Mouse (Mus musculus): ENCODE results near the gene Bcl2l1. TPM values are rescaled to one million over a fixed set of nuclear protein-coding genes. Genes with fewer than 3 reads are reported as not detected.

Bcl2l1 gene
- polyA plus RNA-seq (2015; fragmentation: Nextera tagmentation; extraction: Ambion mirVana) = 186 and 194 TPM in 2 replicates

DNA sequence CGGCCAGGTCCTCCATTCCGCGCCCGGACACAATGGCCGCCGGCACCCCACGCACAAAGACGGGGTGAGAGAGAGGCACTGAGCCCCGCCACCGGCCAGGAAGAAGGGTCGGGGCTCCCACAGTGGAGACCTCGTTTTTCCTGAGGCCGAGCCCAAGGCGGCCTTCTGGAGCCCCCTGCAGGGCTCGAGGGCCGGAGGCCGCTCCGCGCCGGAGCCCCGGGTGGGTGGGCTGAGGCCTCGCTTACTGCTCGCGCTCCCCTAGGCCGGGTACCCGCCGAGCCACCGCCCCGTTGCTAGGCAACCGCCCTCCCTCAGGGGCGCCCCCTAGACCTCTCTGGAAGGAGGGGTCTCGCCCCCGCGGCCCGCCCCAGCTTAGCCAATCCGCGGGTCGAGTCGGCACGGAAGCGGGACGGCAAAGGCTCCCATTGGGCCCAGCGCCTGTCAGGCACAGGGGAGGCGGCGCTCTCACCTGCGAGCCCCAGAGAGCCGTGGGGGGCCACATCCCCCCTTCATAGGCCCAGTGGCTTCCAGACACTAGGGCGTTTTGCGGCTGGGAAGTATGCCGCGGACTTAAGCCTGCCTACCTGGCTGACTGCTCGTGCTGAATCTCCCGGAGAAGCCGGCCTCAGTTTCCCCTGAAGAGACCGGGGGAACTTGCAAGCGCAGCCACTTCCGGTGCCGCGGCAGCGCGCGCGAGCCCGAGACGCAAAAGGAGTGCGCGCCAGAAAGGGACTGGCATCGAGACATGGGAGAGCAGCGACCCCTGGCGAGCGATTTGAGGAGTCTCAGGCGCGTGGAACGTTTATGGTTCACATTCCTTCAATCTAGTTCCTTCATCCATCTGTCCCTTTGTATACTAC is at the start of gene Bcl2l1:
Gene Bcl2l1 (minus strand): TSS at position 710 of the 860 bp plus-strand sequence.
- Histone ChIP-seq H3K9ac (ENCODE audit: low read depth, low read length) (peak within 1 kb of the TSS; percentile 88), H3K27ac (ENCODE audit: low read length) (peak within 1 kb of the TSS; percentile 97), H3K4me3 (ENCODE audit: low read depth, low read length) (peak within 1 kb of the TSS; percentile 74), H3K4me2 (ENCODE audit: low read length) (peak within 1 kb of the TSS; percentile 86), H3K9me3 (replicated peaks; ENCODE audit: control insufficient read depth, low read length, poor library complexity, severe bottlenecking) (no peaks in the 10 kb centered on the region), H3K36me3 (ENCODE audit: control insufficient read depth, insufficient read depth, low read length) (no peaks in the 10 kb centered on the region), H3K27me3 (ENCODE audit: control insufficient read depth, insufficient read depth, low read depth, low read length) (no peaks in the 10 kb centered on the region), H3K4me1 (ENCODE audit: control insufficient read depth, insufficient read depth, low read length) (peaks cover 35% of the 10 kb centered on the region)
- under 1% methylated on average over 70 of the region's 74 CpGs for WGBS
- peak; percentile 98 for ATAC-seq

DNA sequence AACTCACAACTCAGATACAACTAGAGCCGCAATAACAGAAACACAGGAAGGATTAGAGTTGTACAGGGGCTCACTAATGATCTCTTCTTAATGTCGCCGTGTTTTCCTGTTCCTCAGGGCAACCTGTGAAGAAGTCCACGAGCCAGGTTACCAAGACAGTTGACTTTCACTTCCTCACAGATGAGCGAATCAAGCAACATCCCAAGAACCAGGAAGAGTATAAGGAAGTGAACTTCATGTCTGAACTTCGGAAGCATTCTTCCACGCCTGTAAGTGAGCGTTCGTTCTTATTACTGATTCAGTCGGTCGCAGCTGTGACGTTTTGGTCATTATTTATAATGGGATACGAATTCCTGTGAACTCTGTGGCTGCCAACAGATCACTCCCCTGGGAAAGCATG is 49.4 kb upstream of the Bcl2l1 start:
- H3K4me2 ChIP-seq (ENCODE audit: low read length) = no peak overlapping the region
- H3K9me3 ChIP-seq (replicated peaks; ENCODE audit: control insufficient read depth, low read length, poor library complexity, severe bottlenecking) = no peaks in the 10 kb centered on the region
- H3K36me3 ChIP-seq (ENCODE audit: control insufficient read depth, insufficient read depth, low read length) = no peaks in the 10 kb centered on the region
- no peak for ATAC-seq
- H3K27ac ChIP-seq (ENCODE audit: low read length) = no peak overlapping the region
- H3K9ac ChIP-seq (ENCODE audit: low read depth, low read length) = no peak overlapping the region
- H3K4me3 ChIP-seq (ENCODE audit: low read depth, low read length) = no peak overlapping the region
- H3K4me1 ChIP-seq (ENCODE audit: control insufficient read depth, insufficient read depth, low read length) = no peaks in the 10 kb centered on the region
- WGBS = 94% methylated on average over 13 of the region's 13 CpGs
- no peaks in the 10 kb centered on the region for H3K27me3 ChIP-seq (ENCODE audit: control insufficient read depth, insufficient read depth, low read depth, low read length)

- H3K27ac ChIP-seq (ENCODE audit: low read length) = no peak overlapping the region
- H3K9ac ChIP-seq (ENCODE audit: low read depth, low read length) = no peak overlapping the region
- H3K27me3 ChIP-seq (ENCODE audit: control insufficient read depth, insufficient read depth, low read depth, low read length) = no peaks in the 10 kb centered on the region
- no peaks in the 10 kb centered on the region for H3K36me3 ChIP-seq (ENCODE audit: control insufficient read depth, insufficient read depth, low read length)
- 91% methylated on average over 3 of the region's 3 CpGs for WGBS
- ATAC-seq = no peak
- H3K9me3 ChIP-seq (replicated peaks; ENCODE audit: control insufficient read depth, low read length, poor library complexity, severe bottlenecking) = no peaks in the 10 kb centered on the region
- no peaks in the 10 kb centered on the region for H3K4me1 ChIP-seq (ENCODE audit: control insufficient read depth, insufficient read depth, low read length)
- no peak overlapping the region for H3K4me3 ChIP-seq (ENCODE audit: low read depth, low read length)
- H3K4me2 ChIP-seq (ENCODE audit: low read length) = no peak overlapping the region
Measured at GRCm38 (mm10) chr2:152878239-152878638, 46.7 kb upstream of the Bcl2l1 start.

DNA sequence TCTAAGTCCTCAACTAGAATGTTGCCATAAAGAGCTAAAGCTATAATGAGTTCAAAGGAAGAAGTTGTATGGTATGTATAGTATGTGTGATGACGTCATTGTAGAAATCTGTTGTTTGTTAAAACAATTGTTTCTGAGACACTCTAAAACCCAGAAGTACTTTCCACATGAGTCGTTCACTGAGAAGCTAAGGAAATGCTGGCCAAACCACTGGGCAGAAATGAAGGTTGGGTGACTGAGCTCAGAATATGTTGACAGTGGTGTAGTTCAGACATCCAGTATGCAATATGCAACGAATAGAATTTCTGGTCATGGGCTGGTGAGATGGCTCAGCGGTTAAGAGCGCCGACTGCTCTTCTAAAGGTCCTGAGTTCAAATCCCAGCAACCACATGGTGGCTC is 31.8 kb upstream of the Bcl2l1 start:
- Histone ChIP-seq H3K4me3 (ENCODE audit: low read depth, low read length) (no peak overlapping the region), H3K27me3 (ENCODE audit: control insufficient read depth, insufficient read depth, low read depth, low read length) (no peaks in the 10 kb centered on the region), H3K36me3 (ENCODE audit: control insufficient read depth, insufficient read depth, low read length) (no peaks in the 10 kb centered on the region), H3K9me3 (replicated peaks; ENCODE audit: control insufficient read depth, low read length, poor library complexity, severe bottlenecking) (no peaks in the 10 kb centered on the region), H3K9ac (ENCODE audit: low read depth, low read length) (no peak overlapping the region), H3K27ac (ENCODE audit: low read length) (no peak overlapping the region), H3K4me1 (ENCODE audit: control insufficient read depth, insufficient read depth, low read length) (no peaks in the 10 kb centered on the region), H3K4me2 (ENCODE audit: low read length) (no peak overlapping the region)
- no peak for ATAC-seq
- 95% methylated on average over 6 of the region's 6 CpGs for WGBS

DNA sequence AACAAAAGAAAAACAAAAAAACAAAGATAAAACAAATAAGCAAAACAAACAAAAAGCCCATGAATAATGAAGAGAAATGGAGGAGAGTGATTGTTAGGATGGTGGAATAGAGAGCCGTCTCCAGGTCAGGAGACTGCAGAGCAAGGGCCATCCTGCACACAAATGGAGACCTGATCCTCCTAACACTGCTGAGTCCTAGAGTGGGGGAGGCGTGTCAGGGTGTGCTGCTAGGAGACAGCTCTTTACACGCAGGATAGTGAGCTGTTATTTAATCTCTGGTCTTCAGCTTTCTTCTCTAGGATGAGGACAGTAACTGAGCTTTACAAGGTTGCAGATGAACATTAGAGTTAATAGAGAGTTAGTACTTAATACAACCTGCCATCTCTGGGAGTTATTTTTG is 31.1 kb upstream of the Bcl2l1 start:
- Histone ChIP-seq H3K9ac (ENCODE audit: low read depth, low read length) (no peak overlapping the region), H3K36me3 (ENCODE audit: control insufficient read depth, insufficient read depth, low read length) (no peaks in the 10 kb centered on the region), H3K27ac (ENCODE audit: low read length) (no peak overlapping the region), H3K4me1 (ENCODE audit: control insufficient read depth, insufficient read depth, low read length) (no peaks in the 10 kb centered on the region), H3K4me2 (ENCODE audit: low read length) (no peak overlapping the region), H3K27me3 (ENCODE audit: control insufficient read depth, insufficient read depth, low read depth, low read length) (no peaks in the 10 kb centered on the region), H3K9me3 (replicated peaks; ENCODE audit: control insufficient read depth, low read length, poor library complexity, severe bottlenecking) (no peaks in the 10 kb centered on the region), H3K4me3 (ENCODE audit: low read depth, low read length) (no peak overlapping the region)
- ATAC-seq = no peak
- 66% methylated on average over 3 of the region's 3 CpGs for WGBS

DNA sequence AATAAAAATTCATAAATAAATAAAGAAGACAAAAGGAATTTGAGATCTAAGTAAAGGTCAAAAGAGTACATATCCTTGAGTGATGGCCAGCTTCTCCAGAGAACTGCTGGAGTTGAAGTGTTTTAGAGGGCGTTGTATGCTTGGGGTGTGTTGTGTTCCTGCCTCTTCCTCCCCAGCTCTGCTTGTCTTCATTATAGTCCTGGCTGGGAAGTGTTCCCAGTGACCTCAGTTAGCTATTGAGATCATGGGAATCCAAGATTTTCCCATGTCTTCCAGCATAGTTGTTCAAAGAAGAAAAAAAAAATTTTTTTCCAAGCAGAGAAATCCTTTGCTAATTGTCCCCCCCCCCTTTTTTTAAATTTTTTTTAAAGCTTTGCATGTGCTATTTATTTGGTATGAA is 30.4 kb upstream of the Bcl2l1 start:
- 100% methylated on average over 1 of the region's 1 CpGs for WGBS
- no peaks in the 10 kb centered on the region for H3K9me3 ChIP-seq (replicated peaks; ENCODE audit: control insufficient read depth, low read length, poor library complexity, severe bottlenecking)

DNA sequence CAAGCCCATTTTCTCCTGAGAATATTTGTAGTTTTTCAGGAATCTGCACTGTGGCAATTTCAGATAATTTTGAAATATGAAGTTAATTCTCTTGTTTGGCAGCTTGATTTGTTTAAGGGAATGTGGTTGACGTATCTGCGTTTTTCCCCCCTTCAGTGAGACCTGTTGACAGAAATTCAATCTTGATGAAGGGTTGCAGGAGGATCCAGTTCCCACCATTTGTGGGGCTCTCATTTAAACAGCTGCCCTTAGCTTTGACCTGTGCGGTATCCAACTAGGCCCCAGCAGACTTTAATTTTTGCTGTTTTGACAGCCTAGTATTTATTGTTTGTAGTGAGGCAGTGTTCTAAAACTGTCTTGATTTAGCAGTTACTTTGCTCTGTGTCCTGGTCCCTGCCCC is 28.0 kb upstream of the Bcl2l1 start:
- 88% methylated on average over 3 of the region's 3 CpGs for WGBS
- Histone ChIP-seq H3K36me3 (ENCODE audit: control insufficient read depth, insufficient read depth, low read length) (no peaks in the 10 kb centered on the region), H3K27me3 (ENCODE audit: control insufficient read depth, insufficient read depth, low read depth, low read length) (no peaks in the 10 kb centered on the region)

More for the DNA sequence above, 30.4 kb upstream of the Bcl2l1 start:
- H3K4me2 ChIP-seq (ENCODE audit: low read length) = no peak overlapping the region
- no peaks in the 10 kb centered on the region for H3K4me1 ChIP-seq (ENCODE audit: control insufficient read depth, insufficient read depth, low read length)
- no peaks in the 10 kb centered on the region for H3K36me3 ChIP-seq (ENCODE audit: control insufficient read depth, insufficient read depth, low read length)
- H3K27me3 ChIP-seq (ENCODE audit: control insufficient read depth, insufficient read depth, low read depth, low read length) = no peaks in the 10 kb centered on the region
- H3K27ac ChIP-seq (ENCODE audit: low read length) = no peak overlapping the region
- no peak overlapping the region for H3K9ac ChIP-seq (ENCODE audit: low read depth, low read length)
- no peak overlapping the region for H3K4me3 ChIP-seq (ENCODE audit: low read depth, low read length)
- ATAC-seq = no peak

DNA sequence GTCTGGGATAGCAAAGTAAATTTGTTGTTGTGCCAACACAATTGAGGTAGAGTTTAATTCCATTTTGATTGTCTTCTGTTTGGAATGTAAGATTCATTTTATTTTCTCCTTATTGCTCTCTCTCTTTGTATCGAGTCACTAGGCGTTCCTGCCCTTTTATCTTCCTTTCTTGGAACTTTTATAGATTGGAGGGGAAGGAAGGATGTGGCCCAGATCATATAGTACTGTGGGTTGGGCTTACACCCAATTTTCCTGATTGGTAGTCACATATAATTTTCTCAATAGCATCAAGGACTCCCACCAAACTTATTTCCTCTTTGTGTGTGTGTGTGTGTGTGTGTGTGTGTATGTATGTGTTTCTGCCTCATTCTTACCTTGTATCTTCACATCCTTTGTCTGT is 16.9 kb upstream of the Bcl2l1 start:
- peaks cover 2% of the 10 kb centered on the region; the same call in 1 of the 2 replicates for H3K4me1 ChIP-seq (ENCODE audit: control insufficient read depth, insufficient read depth, low read length)
- H3K27me3 ChIP-seq (ENCODE audit: control insufficient read depth, insufficient read depth, low read depth, low read length) = no peaks in the 10 kb centered on the region
- whole genome bisulfite sequencing = 17% methylated on average over 2 of the region's 2 CpGs
- H3K36me3 ChIP-seq (ENCODE audit: control insufficient read depth, insufficient read depth, low read length) = no peaks in the 10 kb centered on the region
- H3K9me3 ChIP-seq (replicated peaks; ENCODE audit: control insufficient read depth, low read length, poor library complexity, severe bottlenecking) = no peaks in the 10 kb centered on the region
- ATAC-seq = no peak
- peak overlapping the region; percentile 81 for H3K4me2 ChIP-seq (ENCODE audit: low read length)
- peak overlapping the region; percentile 57 for H3K4me3 ChIP-seq (ENCODE audit: low read depth, low read length)
- no peak overlapping the region for H3K27ac ChIP-seq (ENCODE audit: low read length)
- H3K9ac ChIP-seq (ENCODE audit: low read depth, low read length) = 0 out of 2 replicates have a peak overlapping the region, but pooled peaks have one; percentile 47

More for the DNA sequence above, 28.0 kb upstream of the Bcl2l1 start:
- no peak for ATAC-seq
- no peak overlapping the region for H3K4me2 ChIP-seq (ENCODE audit: low read length)
- H3K9ac ChIP-seq (ENCODE audit: low read depth, low read length) = no peak overlapping the region
- no peaks in the 10 kb centered on the region for H3K4me1 ChIP-seq (ENCODE audit: control insufficient read depth, insufficient read depth, low read length)
- no peak overlapping the region for H3K4me3 ChIP-seq (ENCODE audit: low read depth, low read length)
- no peaks in the 10 kb centered on the region for H3K9me3 ChIP-seq (replicated peaks; ENCODE audit: control insufficient read depth, low read length, poor library complexity, severe bottlenecking)
- H3K27ac ChIP-seq (ENCODE audit: low read length) = no peak overlapping the region

DNA sequence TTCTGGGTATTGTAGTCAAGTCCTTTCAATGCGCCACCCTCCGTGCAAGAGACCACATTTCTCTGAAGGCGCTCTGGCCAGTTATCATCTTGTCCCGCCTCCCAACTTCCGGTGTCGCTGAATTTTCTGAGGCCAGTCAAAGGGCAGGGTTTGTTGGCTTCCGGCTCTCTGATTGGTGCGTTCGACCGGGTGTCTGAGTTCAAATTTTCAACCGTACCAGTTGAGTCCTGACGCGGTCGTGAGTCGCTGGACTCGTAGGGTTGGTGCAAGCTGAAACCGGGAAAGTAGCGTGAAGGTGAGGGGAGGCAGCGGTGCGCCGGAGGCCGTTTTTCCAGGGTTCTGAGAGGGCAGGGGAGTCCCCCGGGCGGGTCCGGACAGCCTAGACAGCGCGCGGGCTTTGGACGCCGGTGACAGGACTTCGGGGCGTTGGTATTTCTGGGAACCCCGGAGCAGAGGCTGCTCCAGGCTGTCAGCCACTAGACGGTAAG is 16.3 kb upstream of the Bcl2l1 start, which contains the start of gene Tpx2:
Gene Tpx2 (plus strand): TSS at position 150 of the 488 bp plus-strand sequence.
- H3K9me3 ChIP-seq (replicated peaks; ENCODE audit: control insufficient read depth, low read length, poor library complexity, severe bottlenecking) = no peaks in the 10 kb centered on the region
- no peak within 1 kb of the TSS for H3K27ac ChIP-seq (ENCODE audit: low read length)
- peak within 1 kb of the TSS; percentile 47; the same call in 1 of the 2 replicates for H3K9ac ChIP-seq (ENCODE audit: low read depth, low read length)
- ATAC-seq = peak; percentile 99
- H3K4me2 ChIP-seq (ENCODE audit: low read length) = peak within 1 kb of the TSS; percentile 81
- WGBS = under 1% methylated on average over 34 of the region's 34 CpGs
- H3K4me3 ChIP-seq (ENCODE audit: low read depth, low read length) = peak within 1 kb of the TSS; percentile 57
- peaks cover 2% of the 10 kb centered on the region; the same call in 1 of the 2 replicates for H3K4me1 ChIP-seq (ENCODE audit: control insufficient read depth, insufficient read depth, low read length)
- H3K36me3 ChIP-seq (ENCODE audit: control insufficient read depth, insufficient read depth, low read length) = no peaks in the 10 kb centered on the region
- no peaks in the 10 kb centered on the region for H3K27me3 ChIP-seq (ENCODE audit: control insufficient read depth, insufficient read depth, low read depth, low read length)
